Mouse (Mus musculus): Measurements from ENCODE around the gene Mrgprh. TPM values are rescaled to one million over a fixed set of nuclear protein-coding genes. Genes with fewer than 3 reads are reported as not detected.

Gene Mrgprh
- 0.06 and 0.07 TPM in 2 replicates for polyA plus RNA-seq (2012; rRNA removed)

DNA sequence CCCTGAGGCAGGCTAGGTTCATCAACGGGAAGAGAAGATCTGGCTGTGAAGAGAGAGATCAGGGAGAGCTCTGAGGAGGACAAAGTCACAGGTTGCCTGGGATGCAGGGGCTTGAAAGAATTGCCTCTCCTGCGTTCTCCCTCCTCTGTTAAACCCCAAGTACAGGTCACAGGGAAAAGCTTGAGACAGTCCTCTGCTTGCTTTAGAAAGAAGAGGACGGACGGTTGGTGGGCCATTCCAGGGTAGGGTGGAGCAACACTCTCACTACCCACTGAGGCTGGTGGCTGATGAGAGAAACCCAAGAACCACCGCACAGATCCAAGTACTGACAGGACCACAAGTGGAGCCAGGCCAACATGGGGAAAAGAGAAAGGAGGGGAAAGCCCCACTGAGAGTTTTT, at the start of gene Mrgprh:
Mrgprh (plus strand) TSS at position 301 of the 400 bp plus-strand sequence.

DNA sequence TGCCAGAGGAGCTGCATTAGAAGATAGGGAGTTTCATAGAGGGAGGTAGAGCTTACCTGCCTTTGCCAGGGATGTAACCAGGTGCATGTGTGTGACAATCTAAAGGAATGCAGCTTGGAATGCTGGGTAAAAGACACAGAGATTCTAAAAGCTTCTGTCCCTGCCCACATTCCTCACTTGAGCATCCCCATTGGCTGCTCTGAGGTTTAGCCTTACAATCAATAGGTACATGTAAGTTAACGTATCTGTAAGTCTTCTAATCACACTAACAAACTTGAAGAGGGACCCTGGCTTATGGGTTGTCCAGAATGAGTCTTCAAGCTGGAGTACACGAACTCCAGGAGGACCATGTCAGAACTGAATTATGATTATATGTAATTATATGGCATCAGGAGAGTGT, 7.8 kb upstream of the Mrgprh start, which contains the start of gene Mas1:
Mas1 (minus strand) TSS at position 101 of the 400 bp plus-strand sequence.

GRCm38 (mm10) chr17:12909361-12910280, 33.8 kb downstream of the Mrgprh start, which contains the start of gene Pnldc1:
Gene Pnldc1, minus strand, starts transcription at chr17:12910230.

GRCm38 (mm10) chr17:12915488-12915880, 39.6 kb downstream of the Mrgprh start, which contains the start of gene Tcp1:
Gene Tcp1, plus strand, starts transcription at chr17:12915701.

DNA sequence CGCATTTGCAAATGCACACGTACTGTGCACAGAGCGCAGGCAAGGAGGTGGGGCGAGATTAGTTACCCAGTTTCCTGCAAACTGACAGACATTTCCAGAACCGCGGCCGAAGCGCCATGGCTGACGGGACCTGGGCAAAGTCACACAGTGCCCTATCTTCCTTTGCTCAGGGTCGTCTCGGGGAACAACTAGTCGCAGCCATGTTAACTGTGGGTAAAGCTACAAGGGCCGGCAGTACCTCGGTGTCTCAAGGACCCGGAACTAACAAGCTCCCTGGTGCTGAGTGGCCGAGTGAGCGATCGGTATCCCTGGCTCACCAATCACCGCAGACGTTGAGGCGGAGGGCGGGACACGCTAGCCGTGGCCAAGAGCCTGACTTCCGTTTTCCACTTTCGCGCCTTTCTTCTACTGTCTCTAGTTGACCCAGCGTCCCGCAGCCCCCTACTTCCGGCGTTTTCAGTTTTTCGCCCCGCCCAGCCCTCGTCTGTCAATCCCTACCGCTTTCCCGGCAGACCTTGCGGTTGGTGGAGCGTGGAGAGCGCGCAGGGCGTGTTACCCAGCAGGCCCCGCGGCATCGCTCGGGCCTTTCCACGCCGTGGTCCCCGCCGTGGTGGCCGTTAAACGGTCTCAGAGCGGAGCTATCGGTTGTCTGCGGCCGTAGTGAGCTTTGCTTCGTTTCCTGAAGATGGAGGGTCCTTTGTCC, 40.2 kb downstream of the Mrgprh start, which contains the start of gene Mrpl18:
Mrpl18 (minus strand) TSS at position 465 of the 703 bp plus-strand sequence.

Other genes with a start within 250 kb of the Mrgprh start
- 25.5 and 26.9 TPM in 2 replicates for gene Slc22a1, start 200.2 kb upstream of the Mrgprh start, polyA plus RNA-seq (2012; rRNA removed)
- gene Igf2r, start 106.4 kb upstream of the Mrgprh start, polyA plus RNA-seq (2012; rRNA removed) = 25.9 and 29.7 TPM in 2 replicates
- gene Mas1, start 7.9 kb upstream of the Mrgprh start, polyA plus RNA-seq (2012; rRNA removed) = not detected in 2 replicates
- gene Pnldc1, start 34.2 kb downstream of the Mrgprh start, polyA plus RNA-seq (2012; rRNA removed) = 0.53 and 0.86 TPM in 2 replicates
- gene Tcp1, start 39.7 kb downstream of the Mrgprh start, polyA plus RNA-seq (2012; rRNA removed) = 30.1 and 45.5 TPM in 2 replicates
- 27.8 and 32.2 TPM in 2 replicates for gene Mrpl18, start 40.3 kb downstream of the Mrgprh start, polyA plus RNA-seq (2012; rRNA removed)
- gene Acat3, start 64.6 kb downstream of the Mrgprh start, polyA plus RNA-seq (2012; rRNA removed) = not detected in 2 replicates
- 10.6 and 12.6 TPM in 2 replicates for gene Acat2, start 84.7 kb downstream of the Mrgprh start, polyA plus RNA-seq (2012; rRNA removed)
- 11.0 and 13.4 TPM in 2 replicates for gene Wtap, start 118.1 kb downstream of the Mrgprh start, polyA plus RNA-seq (2012; rRNA removed)
- gene Sod2, start 130.8 kb downstream of the Mrgprh start, polyA plus RNA-seq (2012; rRNA removed) = 446 and 547 TPM in 2 replicates
- gene Gpr31b, start 176.3 kb downstream of the Mrgprh start, polyA plus RNA-seq (2012; rRNA removed) = 0.27 and 0.37 TPM in 2 replicates
- gene Tcp10b, start 185.1 kb downstream of the Mrgprh start, polyA plus RNA-seq (2012; rRNA removed) = 0.05 and 0.27 TPM in 2 replicates